Mouse (Mus musculus) megakaryocyte, embryonic 14.5 days (primary cell): Measurements from ENCODE around the gene Slc25a17.

Experiments used
- FLI1 ChIP-seq: IDR thresholded peaks from 2 replicates; pipeline ENCODE4 v1.6.1; 2012; ENCODE audit warnings: low read length, inconsistent platforms, mixed read lengths
- GATA1 ChIP-seq: IDR thresholded peaks from 3 replicates; pipeline ENCODE4 v1.6.1; 2012; ENCODE audit warnings: mixed read lengths, low read length, inconsistent platforms, borderline replicate concordance

GRCm38 (mm10) chr15:81329721-81330369 lies 30.8 kb downstream of the Slc25a17 start:
- TF ChIP-seq GATA1 = no peak
- no peak for TF ChIP-seq FLI1
